Mouse (Mus musculus): ENCODE measurements around the gene Hoxd3.

GRCm38 (mm10) chr2:74720384-74720783, 8.7 kb downstream of the Hoxd3 start:
- TF ChIP-seq CHD2 (IDR thresholded peaks at IDR 0.05; ENCODE audit: low read depth, low read length) (no peak), MAFK (IDR thresholded peaks at IDR 0.05; ENCODE audit: insufficient read depth, low read depth, low read length) (no peak)

All from ES-E14 (cell line).